Comparison of ENCODE assay signal across 9 mouse cellular contexts in genomic region chr4:53354961-53355360, GRCm38 (mm10).
DNase-seq lines count a peak whose midpoint lies in the region; ATAC-seq and TF ChIP-seq lines count a peak whose summit lies in the region.
"Had no signal": no experiment of that assay in that cellular context is flagged by ENCODE, and none has a peak within 500 bp of the region (broad histone marks: within the 10 kb centered on the region; RNA-seq: fewer than 3 reads in every experiment).

No protein-coding gene starts in this region.

- DNase-seq in frontal cortex, postnatal 25 days (ENCODE audit: low spot score in 2 of 2), result no peak
- DNase-seq in testis, postnatal 14 days (ENCODE audit: low spot score), result no peak
- peak; percentile 38 for DNase-seq in forebrain, postnatal 0 days
- DNase-seq in layer of hippocampus, adult 8-10 months (ENCODE audit: low spot score in 2 of 2), result peak; percentile 15 to 30
- peak; percentile 67 for DNase-seq in retina, embryonic 14.5 days (ENCODE audit: low spot score)

- H3K4me2 ChIP-seq in forebrain, postnatal 0 days (ENCODE audit: low read depth), result no peak overlapping the region
- H3K4me2 ChIP-seq: limb, embryonic 12.5 days had no signal

- H3K4me1 ChIP-seq in testis, adult 2 months (ENCODE audit: control insufficient read depth, insufficient read depth, low read length), result no peaks in the 10 kb centered on the region
- no peaks in the 10 kb centered on the region for H3K4me1 ChIP-seq in forebrain, postnatal 0 days (ENCODE audit: insufficient read depth)
- H3K4me1 ChIP-seq: limb, embryonic 12.5 days had no signal

- 24% methylated on average over 5 of the region's 5 CpGs for WGBS in forebrain, postnatal 0 days

- peak; percentile 2; the same call in 1 of the 2 replicates for TF ChIP-seq CTCF in testis, adult 2 months (IDR thresholded peaks at IDR 0.05; ENCODE audit: control insufficient read depth, insufficient read depth, insufficient replicate concordance, low read depth, low read length)
- TF ChIP-seq CTCF in forebrain, postnatal 0 days (IDR thresholded peaks at IDR 0.05; ENCODE audit: low read depth), result peak; percentile 67

- TF ChIP-seq POLR2A in testis, adult 2 months (IDR thresholded peaks at IDR 0.05; ENCODE audit: control insufficient read depth, low read depth, low read length), result no peak

- H3K9me3 ChIP-seq in forebrain, postnatal 0 days (ENCODE audit: low read length), result no peaks in the 10 kb centered on the region
- H3K9me3 ChIP-seq: limb, embryonic 12.5 days had no signal

- H3K9ac ChIP-seq in forebrain, postnatal 0 days, result no peak overlapping the region
- H3K9ac ChIP-seq: limb, embryonic 12.5 days had no signal

- peak; percentile 98 for ATAC-seq in frontal cortex, adult (ENCODE audit: low TSS enrichment)
- 0 out of 2 replicates have a peak, but pooled peaks have one; percentile 36 for ATAC-seq in forebrain, postnatal 0 days
- no peak for ATAC-seq in inflammation-experienced regulatory T-cells, adult 6 months

- H3K36me3 ChIP-seq in testis, adult 2 months (ENCODE audit: control insufficient read depth, insufficient read depth, low read length), result no peaks in the 10 kb centered on the region
- H3K36me3 ChIP-seq in forebrain, postnatal 0 days (ENCODE audit: insufficient read depth), result no peaks in the 10 kb centered on the region
- H3K36me3 ChIP-seq: limb, embryonic 12.5 days had no signal

- H3K27ac ChIP-seq in testis, adult 2 months (ENCODE audit: control insufficient read depth, insufficient read depth, low read depth, low read length), result no peak overlapping the region
- no peak overlapping the region for H3K27ac ChIP-seq in forebrain, postnatal 0 days (ENCODE audit: low read depth, low read length)
- H3K27ac ChIP-seq: limb, embryonic 12.5 days had no signal

- H3K4me3 ChIP-seq in testis, adult 2 months (ENCODE audit: control insufficient read depth, low read depth, low read length), result no peak overlapping the region
- H3K4me3 ChIP-seq in forebrain, postnatal 0 days (ENCODE audit: low read depth, low read length), result no peak overlapping the region
- H3K4me3 ChIP-seq: limb, embryonic 12.5 days had no signal

- no peaks in the 10 kb centered on the region for H3K27me3 ChIP-seq in testis, adult 2 months (ENCODE audit: control insufficient read depth, insufficient read depth, low read length)
- H3K27me3 ChIP-seq in forebrain, postnatal 0 days (ENCODE audit: insufficient read depth, low read length), result no peaks in the 10 kb centered on the region
- H3K27me3 ChIP-seq: limb, embryonic 12.5 days had no signal

Comparison
In these comparisons a context has a peak if more than half of its experiments do, and no peak if none do; other contexts are left out.
1. DNase-seq: peak in forebrain, postnatal 0 days (single experiment), layer of hippocampus, adult 8-10 months (2 of 2) and retina, embryonic 14.5 days (single experiment); none in frontal cortex, postnatal 25 days (0 of 2) and testis, postnatal 14 days (single experiment).